Mouse (Mus musculus) intestine, postnatal 0 days (tissue): ENCODE results near the gene Meox1. TPM values are rescaled to one million over a fixed set of nuclear protein-coding genes. Genes with fewer than 3 reads are reported as not detected.
A peak's percentile ranks its signal among the peaks of the same experiment; 100 is the strongest.

Experiments used
- ATAC-seq: fragments of 200-750 bp; cut with Nextera tagmentation; 2 replicates; pipeline ENCODE4 v1.8.0; 2017; ENCODE audit warnings: mild to moderate bottlenecking, moderate TSS enrichment, moderate library complexity
- H3K27ac ChIP-seq: fragments of 300-500 bp; sonication (generic); 2 replicates; pipeline ENCODE4 v1.5.1; 2014; ENCODE audit warnings: mild to moderate bottlenecking, low read depth, low read length, moderate library complexity
- H3K27me3 ChIP-seq: fragments of 300-500 bp; sonication (generic); replicated peaks from 2 replicates; pipeline ENCODE4 v1.6.1; 2014; ENCODE audit warnings: low read length, mixed read lengths; ENCODE audit not compliant: control insufficient read depth, insufficient read depth
- H3K36me3 ChIP-seq: fragments of 300-500 bp; sonication (generic); 2 replicates; pipeline ENCODE4 v1.6.1; 2014; ENCODE audit warnings: mild to moderate bottlenecking, moderate library complexity; ENCODE audit not compliant: control insufficient read depth, insufficient read depth
- H3K4me1 ChIP-seq: fragments of 300-500 bp; sonication (generic); replicated peaks from 2 replicates; pipeline ENCODE4 v1.6.1; 2014; ENCODE audit warnings: antibody characterized with exemption, low read length, mixed read lengths; ENCODE audit not compliant: control insufficient read depth, insufficient read depth
- H3K4me2 ChIP-seq: fragments of 300-500 bp; sonication (generic); replicated peaks from 2 replicates; pipeline ENCODE4 v1.6.1; 2014; ENCODE audit warnings: low read depth, mild to moderate bottlenecking, moderate library complexity
- H3K4me3 ChIP-seq: fragments of 300-500 bp; sonication (generic); 2 replicates; pipeline ENCODE4 v1.5.1; 2014; ENCODE audit warnings: low read depth, low read length
- H3K9ac ChIP-seq: fragments of 300-500 bp; sonication (generic); 2 replicates; pipeline ENCODE4 v1.6.1; 2014; ENCODE audit warnings: mild to moderate bottlenecking, low read depth, low read length
- H3K9me3 ChIP-seq: fragments of 300-500 bp; sonication (generic); 2 replicates; pipeline ENCODE4 v1.6.1; 2016; ENCODE audit warnings: mixed run types; ENCODE audit not compliant: control insufficient read depth
- CTCF ChIP-seq: sonication (generic); IDR thresholded peaks from 2 replicates; pipeline ENCODE4 v1.5.1; 2016; ENCODE audit warnings: low read depth, mild to moderate bottlenecking, control low read depth, antibody characterized with exemption, moderate library complexity
- WGBS: fragments of 180-500 bp; shearing (Covaris S2); extraction: QIAGEN DNeasy Blood & Tissue Kit; methylation state at CpG from one replicate; pipeline ENCODE4 v1.1.7; 2014; 5-methylcytosine and 5-hydroxymethylcytosine counted together
- polyA plus RNA-seq: library from polyadenylated mRNA; unstranded; fragments of >200 nt; fragmentation: Nextera tagmentation; extraction: Ambion mirVana; gene quantifications from 2 replicates; pipeline ENCODE4 v1.2.1, GENCODE M21; 2015

Meox1 gene
- polyA plus RNA-seq, 1 experiment from 2014 or later, result 3.8 TPM

- Histone ChIP-seq H3K9ac (no peak overlapping the region), H3K4me1 (peaks cover 4% of the 10 kb centered on the region; the same call in 1 of the 2 replicates), H3K4me2 (no peak overlapping the region), H3K9me3 (no peaks in the 10 kb centered on the region), H3K36me3 (no peaks in the 10 kb centered on the region), H3K4me3 (no peak overlapping the region), H3K27ac (no peak overlapping the region), H3K27me3 (peaks cover 23% of the 10 kb centered on the region)
- no peak for TF ChIP-seq CTCF
- WGBS, result 69% methylated on average over 11 of the region's 11 CpGs
- no peak for ATAC-seq
These were observed 11.5 kb downstream of the Meox1 start for GRCm38 (mm10) chr11:101882500-101883290.

- WGBS, result 6% methylated on average over 24 of the region's 24 CpGs
- no peaks in the 10 kb centered on the region for H3K36me3 ChIP-seq
- peak overlapping the region; percentile 7; the same call in 1 of the 2 replicates for H3K9ac ChIP-seq
- H3K27ac ChIP-seq, result peak overlapping the region; percentile 1; the same call in 1 of the 2 replicates
- peak overlapping the region; percentile 54 for H3K4me2 ChIP-seq
- H3K4me3 ChIP-seq, result peak overlapping the region; percentile 26
- no peaks in the 10 kb centered on the region for H3K9me3 ChIP-seq
- H3K27me3 ChIP-seq, result peaks cover 25% of the 10 kb centered on the region
- H3K4me1 ChIP-seq, result peaks cover 4% of the 10 kb centered on the region; the same call in 1 of the 2 replicates
- no peak for TF ChIP-seq CTCF
- ATAC-seq, result peak; percentile 33
These were observed 12.5 kb downstream of the Meox1 start for GRCm38 (mm10) chr11:101881604-101882071.

GRCm38 (mm10) chr11:101881185-101881584, 13.0 kb downstream of the Meox1 start:
- peak overlapping the region; percentile 1; the same call in 1 of the 2 replicates for H3K9ac ChIP-seq
- no peak overlapping the region for H3K4me3 ChIP-seq

GRCm38 (mm10) chr11:101879672-101880071, 14.5 kb downstream of the Meox1 start:
- H3K4me2 ChIP-seq, result no peak overlapping the region
- no peak overlapping the region for H3K9ac ChIP-seq
- no peak for TF ChIP-seq CTCF
- no peak overlapping the region for H3K4me3 ChIP-seq
- ATAC-seq, result no peak
- H3K27me3 ChIP-seq, result peaks cover 25% of the 10 kb centered on the region
- H3K9me3 ChIP-seq, result no peaks in the 10 kb centered on the region
- WGBS, result 65% methylated on average over 4 of the region's 4 CpGs
- H3K27ac ChIP-seq, result no peak overlapping the region
- no peaks in the 10 kb centered on the region for H3K36me3 ChIP-seq
- peaks cover 4% of the 10 kb centered on the region; the same call in 1 of the 2 replicates for H3K4me1 ChIP-seq

More at GRCm38 (mm10) chr11:101881185-101881584, 13.0 kb downstream of the Meox1 start:
- Histone ChIP-seq H3K4me2 (peak overlapping the region; percentile 54; the same call in 1 of the 2 replicates), H3K4me1 (peaks cover 4% of the 10 kb centered on the region; the same call in 1 of the 2 replicates), H3K9me3 (no peaks in the 10 kb centered on the region), H3K27ac (peak overlapping the region; percentile 1; the same call in 1 of the 2 replicates), H3K36me3 (no peaks in the 10 kb centered on the region), H3K27me3 (peaks cover 25% of the 10 kb centered on the region)
- peak; percentile 36 for ATAC-seq
- no peak for TF ChIP-seq CTCF
- 18% methylated on average over 7 of the region's 7 CpGs for WGBS

GRCm38 (mm10) chr11:101878696-101879095, 15.5 kb downstream of the Meox1 start:
- peaks cover 4% of the 10 kb centered on the region; the same call in 1 of the 2 replicates for H3K4me1 ChIP-seq
- 44% methylated on average over 6 of the region's 6 CpGs for WGBS
- no peak for ATAC-seq
- H3K4me3 ChIP-seq, result no peak overlapping the region
- no peaks in the 10 kb centered on the region for H3K36me3 ChIP-seq
- no peak overlapping the region for H3K9ac ChIP-seq
- no peak overlapping the region for H3K4me2 ChIP-seq
- TF ChIP-seq CTCF, result no peak
- peaks cover 25% of the 10 kb centered on the region for H3K27me3 ChIP-seq
- H3K27ac ChIP-seq, result no peak overlapping the region
- no peaks in the 10 kb centered on the region for H3K9me3 ChIP-seq

- Histone ChIP-seq H3K9me3 (no peaks in the 10 kb centered on the region), H3K27ac (no peak overlapping the region), H3K9ac (no peak overlapping the region), H3K4me3 (no peak overlapping the region), H3K27me3 (peaks cover 13% of the 10 kb centered on the region; the same call in 1 of the 2 replicates), H3K4me1 (no peaks in the 10 kb centered on the region; the same call in 1 of the 2 replicates), H3K36me3 (no peaks in the 10 kb centered on the region), H3K4me2 (no peak overlapping the region)
- WGBS, result 64% methylated on average over 5 of the region's 5 CpGs
- no peak for TF ChIP-seq CTCF
- no peak for ATAC-seq
These were observed 19.2 kb downstream of the Meox1 start for GRCm38 (mm10) chr11:101874978-101875377.
